Mouse (Mus musculus) heart, adult 8-10 months (tissue): ENCODE measurements at regions not wholly inside any gene's neighbourhood (a gene's known extent, or its start where the extent isn't known, plus 50 kb on each side); places are given as distances from the start of the nearest gene placed in this dataset.

Source experiments
- DNase-seq: peaks from one replicate; pipeline ENCODE4 v3.0.0; 2022; ENCODE audit warnings: low spot score

DNA sequence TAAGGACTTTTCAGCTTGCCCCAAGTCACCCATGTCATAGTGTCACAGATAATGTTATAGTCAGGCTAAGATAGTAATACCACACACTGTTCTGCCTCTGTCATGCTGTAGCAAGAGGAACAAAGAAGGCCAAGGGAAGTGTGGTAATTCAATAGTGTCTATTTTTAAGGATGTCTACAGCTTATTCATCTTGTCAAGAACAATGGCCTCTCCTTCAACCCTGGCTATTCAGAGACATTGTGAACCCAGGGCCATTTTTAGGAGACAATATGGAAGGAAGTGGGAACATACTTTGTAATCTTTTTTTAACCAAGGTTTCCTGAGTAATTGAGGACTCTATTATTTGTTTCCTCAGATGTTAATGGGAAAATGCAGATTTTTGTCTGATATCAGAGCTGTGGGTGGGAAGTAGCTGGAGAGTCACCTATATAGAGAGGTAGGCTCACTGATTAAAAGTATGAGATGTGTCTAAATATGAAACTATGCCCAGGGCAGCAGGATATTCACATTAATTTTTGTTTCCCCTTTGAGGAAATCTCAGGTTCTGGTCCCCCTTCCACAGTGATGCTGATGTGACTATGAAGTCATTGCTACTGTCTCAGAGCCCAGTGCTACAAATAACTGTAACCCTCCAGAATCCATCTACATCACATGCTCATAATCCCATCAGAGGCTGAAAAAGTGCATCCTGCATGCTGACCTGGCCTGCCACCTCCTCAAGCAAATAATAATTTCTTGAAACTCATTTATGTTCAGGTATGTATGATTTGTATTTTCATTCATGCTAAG, 85.7 kb upstream of the Lrrc3b start:
- DNase-seq = peak; percentile 50

DNA sequence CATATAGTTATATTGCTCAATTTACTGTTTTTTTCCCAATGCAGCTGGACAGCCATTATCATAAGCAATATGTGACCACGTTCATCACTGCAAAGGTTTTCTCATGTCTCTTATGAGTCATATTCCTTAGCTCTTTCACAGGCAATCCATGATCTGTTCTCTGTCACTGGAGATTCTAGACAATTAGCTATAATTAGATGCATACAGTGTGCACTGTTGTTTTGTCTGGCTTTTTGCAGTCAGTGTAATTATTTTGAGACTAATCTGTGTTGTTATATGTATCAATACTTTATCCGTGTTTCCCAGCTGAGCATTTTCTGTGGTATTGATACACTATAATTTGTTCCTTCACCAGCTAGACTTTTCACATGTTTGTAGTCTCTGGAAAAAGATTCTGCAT, 61.8 kb upstream of the Lrrc3b start:
- no peak for DNase-seq
